Mouse (Mus musculus) midbrain, postnatal 0 days (tissue): ENCODE results near the gene Agpat1. TPM values are rescaled to one million over a fixed set of nuclear protein-coding genes. Genes with fewer than 3 reads are reported as not detected.
A peak's percentile ranks its signal among the peaks of the same experiment; 100 is the strongest.

ENCODE experiments used
- ATAC-seq: fragments of 200-750 bp; cut with Nextera tagmentation; 2 replicates; pipeline ENCODE4 v1.8.0; 2017; ENCODE audit warnings: moderate number of reproducible peaks, mild to moderate bottlenecking, moderate TSS enrichment, moderate library complexity; ENCODE audit not compliant: low FRiP score
- DNase-seq: peaks from one replicate; pipeline ENCODE4 v3.0.0-alpha.2; 2015; ENCODE audit warnings: low spot score
- H3K27ac ChIP-seq: fragments of 300-500 bp; sonication (generic); 2 replicates; pipeline ENCODE4 v1.5.1; 2014; ENCODE audit warnings: low read depth, mild to moderate bottlenecking, low read length, mixed read lengths
- H3K27me3 ChIP-seq: fragments of 300-500 bp; sonication (generic); 2 replicates; pipeline ENCODE4 v1.6.1; 2014; ENCODE audit warnings: low read length, control low read depth, mixed read lengths; ENCODE audit not compliant: insufficient read depth
- H3K36me3 ChIP-seq: fragments of 300-500 bp; sonication (generic); 2 replicates; pipeline ENCODE4 v1.6.1; 2014; ENCODE audit warnings: low read length, control low read depth, mixed read lengths; ENCODE audit not compliant: insufficient read depth
- H3K4me1 ChIP-seq: fragments of 300-500 bp; sonication (generic); 2 replicates; pipeline ENCODE4 v1.6.1; 2014; ENCODE audit warnings: mild to moderate bottlenecking, control low read depth, antibody characterized with exemption, low read length, mixed read lengths; ENCODE audit not compliant: insufficient read depth
- H3K4me2 ChIP-seq: fragments of 300-500 bp; sonication (generic); 2 replicates; pipeline ENCODE4 v1.6.1; 2014; ENCODE audit warnings: low read depth, mild to moderate bottlenecking, low read length, mixed read lengths; ENCODE audit not compliant: poor library complexity, severe bottlenecking
- H3K4me3 ChIP-seq: fragments of 300-500 bp; sonication (generic); 2 replicates; pipeline ENCODE4 v1.5.1; 2014; ENCODE audit warnings: low read depth, mild to moderate bottlenecking, low read length, moderate library complexity
- H3K9ac ChIP-seq: fragments of 300-500 bp; sonication (generic); replicated peaks from 2 replicates; pipeline ENCODE4 v1.6.1; 2014; ENCODE audit warnings: mild to moderate bottlenecking, low read length, moderate library complexity, mixed read lengths; ENCODE audit not compliant: poor library complexity, severe bottlenecking
- H3K9me3 ChIP-seq: fragments of 300-500 bp; sonication (generic); 2 replicates; pipeline ENCODE4 v1.6.1; 2016; ENCODE audit warnings: low read length, control low read depth
- CTCF ChIP-seq: IDR thresholded peaks from 2 replicates; pipeline ENCODE4 v1.5.1; 2016; ENCODE audit warnings: antibody characterized with exemption, mild to moderate bottlenecking
- WGBS: fragments of 180-500 bp; shearing (Covaris S2); extraction: QIAGEN DNeasy Blood & Tissue Kit; methylation state at CpG from one replicate; pipeline ENCODE4 v1.1.7; 2014; 5-methylcytosine and 5-hydroxymethylcytosine counted together
- polyA plus RNA-seq: library from polyadenylated mRNA; unstranded; fragments of >200 nt; fragmentation: Nextera tagmentation; extraction: Ambion mirVana; gene quantifications from 2 replicates; pipeline ENCODE4 v1.2.1, GENCODE M21; 2015
- total RNA-seq: library from RNA; depleted of rRNA; stranded (reverse); fragments of >200 nt; gene quantifications from 2 replicates; pipeline ENCODE4 v1.2.3, GENCODE M21; 2014

The Agpat1 gene
- total and polyA plus RNA-seq, 2 experiments from 2014 or later = 103 to 383 TPM

GRCm38 (mm10) chr17:34593752-34594525 is 10.1 kb upstream of the Agpat1 start:
- H3K4me1 ChIP-seq = peaks cover 20% of the 10 kb centered on the region
- DNase-seq = peak; percentile 27

GRCm38 (mm10) chr17:34596098-34596497 is 8.0 kb upstream of the Agpat1 start:
- 83% methylated on average over 8 of the region's 8 CpGs for WGBS
- no peaks in the 10 kb centered on the region for H3K9me3 ChIP-seq
- no peak for TF ChIP-seq CTCF

More at GRCm38 (mm10) chr17:34593752-34594525, 10.1 kb upstream of the Agpat1 start:
- H3K27ac ChIP-seq = peak overlapping the region; percentile 98
- 44% methylated on average over 34 of the region's 34 CpGs for WGBS
- H3K27me3 ChIP-seq = no peaks in the 10 kb centered on the region
- peak overlapping the region; percentile 97 for H3K4me2 ChIP-seq
- TF ChIP-seq CTCF = peak; percentile 24; the same call in 1 of the 2 replicates
- H3K36me3 ChIP-seq = peaks cover 15% of the 10 kb centered on the region
- H3K9me3 ChIP-seq = no peaks in the 10 kb centered on the region
- peak overlapping the region; percentile 92 for H3K9ac ChIP-seq
- H3K4me3 ChIP-seq = peak overlapping the region; percentile 76
- no peak for ATAC-seq

GRCm38 (mm10) chr17:34597566-34598095 is 6.4 kb upstream of the Agpat1 start, which contains the start of gene Ager:
Ager (plus strand) TSS chr17:34597862.
- H3K9ac ChIP-seq = no peak within 1 kb of the TSS
- H3K4me2 ChIP-seq = no peak within 1 kb of the TSS
- no peak within 1 kb of the TSS for H3K27ac ChIP-seq
- no peaks in the 10 kb centered on the region for H3K9me3 ChIP-seq
- no peaks in the 10 kb centered on the region for H3K27me3 ChIP-seq
- H3K4me1 ChIP-seq = peaks cover 10% of the 10 kb centered on the region; the same call in 1 of the 2 replicates
- peaks cover 22% of the 10 kb centered on the region for H3K36me3 ChIP-seq
- no peak for DNase-seq
- no peak for TF ChIP-seq CTCF
- ATAC-seq = no peak
- WGBS = 16% methylated on average over 6 of the region's 6 CpGs
- no peak within 1 kb of the TSS for H3K4me3 ChIP-seq

More at GRCm38 (mm10) chr17:34596098-34596497, 8.0 kb upstream of the Agpat1 start:
- no peak overlapping the region for H3K9ac ChIP-seq
- H3K4me3 ChIP-seq = no peak overlapping the region
- H3K36me3 ChIP-seq = peaks cover 22% of the 10 kb centered on the region
- H3K27ac ChIP-seq = no peak overlapping the region
- DNase-seq = no peak
- no peak for ATAC-seq
- H3K27me3 ChIP-seq = no peaks in the 10 kb centered on the region
- H3K4me2 ChIP-seq = no peak overlapping the region
- peaks cover 16% of the 10 kb centered on the region for H3K4me1 ChIP-seq

- 69% methylated on average over 9 of the region's 9 CpGs for WGBS
Measured at GRCm38 (mm10) chr17:34599891-34600290, 4.2 kb upstream of the Agpat1 start.

GRCm38 (mm10) chr17:34601796-34602195 is 2.3 kb upstream of the Agpat1 start:
- DNase-seq = no peak
- ATAC-seq = no peak
- TF ChIP-seq CTCF = no peak
- no peak overlapping the region; the same call in 1 of the 2 replicates for H3K4me2 ChIP-seq
- no peak overlapping the region for H3K9ac ChIP-seq
- no peaks in the 10 kb centered on the region for H3K27me3 ChIP-seq
- no peak overlapping the region for H3K27ac ChIP-seq
- no peaks in the 10 kb centered on the region for H3K9me3 ChIP-seq
- peaks cover 8% of the 10 kb centered on the region; the same call in 1 of the 2 replicates for H3K4me1 ChIP-seq
- WGBS = 87% methylated on average over 12 of the region's 12 CpGs
- peaks cover 7% of the 10 kb centered on the region; the same call in 1 of the 2 replicates for H3K36me3 ChIP-seq
- peak overlapping the region; percentile 63; the same call in 1 of the 2 replicates for H3K4me3 ChIP-seq

More at GRCm38 (mm10) chr17:34599891-34600290, 4.2 kb upstream of the Agpat1 start:
- Histone ChIP-seq H3K4me2 (no peak overlapping the region), H3K27me3 (no peaks in the 10 kb centered on the region), H3K4me1 (peaks cover 4% of the 10 kb centered on the region; the same call in 1 of the 2 replicates), H3K36me3 (peaks cover 17% of the 10 kb centered on the region), H3K27ac (no peak overlapping the region), H3K9me3 (no peaks in the 10 kb centered on the region), H3K4me3 (no peak overlapping the region), H3K9ac (no peak overlapping the region)
- ATAC-seq (no peak), DNase-seq (no peak)
- 0 out of 2 replicates have a peak, but pooled peaks have one; percentile 2 for TF ChIP-seq CTCF
